Mouse (Mus musculus) liver, embryonic 15.5 days (tissue): Measurements from ENCODE around the gene Rarres2. TPM values are rescaled to one million over a fixed set of nuclear protein-coding genes. Genes with fewer than 3 reads are reported as not detected.

ENCODE experiments used
- ATAC-seq: fragments of 200-750 bp; cut with Nextera tagmentation; 2 replicates; pipeline ENCODE4 v1.8.0; 2017; ENCODE audit warnings: moderate number of reproducible peaks, mild to moderate bottlenecking, moderate library complexity; ENCODE audit not compliant: insufficient read depth
- H3K27ac ChIP-seq: fragments of 300-500 bp; sonication (generic); replicated peaks from 2 replicates; pipeline ENCODE4 v1.5.1; 2015; ENCODE audit warnings: mild to moderate bottlenecking, inconsistent platforms
- H3K27me3 ChIP-seq: fragments of 300-500 bp; sonication (generic); 2 replicates; pipeline ENCODE4 v1.6.1; 2015; ENCODE audit warnings: mild to moderate bottlenecking, inconsistent platforms
- H3K36me3 ChIP-seq: fragments of 300-500 bp; sonication (generic); replicated peaks from 2 replicates; pipeline ENCODE4 v1.6.1; 2015; ENCODE audit warnings: moderate library complexity, mild to moderate bottlenecking, inconsistent platforms
- H3K4me1 ChIP-seq: fragments of 300-500 bp; sonication (generic); replicated peaks from 2 replicates; pipeline ENCODE4 v1.6.1; 2015; ENCODE audit warnings: inconsistent platforms
- H3K4me2 ChIP-seq: fragments of 300-500 bp; sonication (generic); 2 replicates; pipeline ENCODE4 v1.6.1; 2015; ENCODE audit warnings: moderate library complexity, mild to moderate bottlenecking, inconsistent platforms
- H3K4me3 ChIP-seq: fragments of 300-500 bp; sonication (generic); replicated peaks from 2 replicates; pipeline ENCODE4 v1.5.1; 2015; ENCODE audit warnings: mild to moderate bottlenecking, inconsistent platforms
- H3K9ac ChIP-seq: fragments of 300-500 bp; sonication (generic); 2 replicates; pipeline ENCODE4 v1.6.1; 2015; ENCODE audit warnings: moderate library complexity, mild to moderate bottlenecking, inconsistent platforms
- H3K9me3 ChIP-seq: fragments of 300-500 bp; sonication (generic); replicated peaks from 2 replicates; pipeline ENCODE4 v1.6.1; 2016; ENCODE audit warnings: inconsistent platforms
- WGBS: fragments of 180-500 bp; shearing (Covaris S2); methylation state at CpG from one replicate; pipeline ENCODE4 v1.1.7; 2015; ENCODE audit warnings: mixed read lengths; ENCODE audit not compliant: insufficient replicate concordance; 5-methylcytosine and 5-hydroxymethylcytosine counted together
- polyA plus RNA-seq: library from polyadenylated mRNA; unstranded; fragments of >200 nt; fragmentation: Nextera tagmentation; extraction: Ambion mirVana; gene quantifications from 2 replicates; pipeline ENCODE4 v1.2.1, GENCODE M21; 2015

Gene Rarres2
- polyA plus RNA-seq, 1 experiment from 2014 or later, result 34.4 TPM

GRCm38 (mm10) chr6:48554280-48555103 lies 18.1 kb downstream of the Rarres2 start, which contains the start of gene Lrrc61:
Gene Lrrc61, plus strand, starts transcription at chr6:48554796.
- H3K27me3 ChIP-seq, result no peaks in the 10 kb centered on the region
- peak within 1 kb of the TSS; percentile 32; the same call in 1 of the 2 replicates for H3K9ac ChIP-seq
- peak within 1 kb of the TSS; percentile 58 for H3K4me3 ChIP-seq
- H3K4me1 ChIP-seq, result peaks cover 16% of the 10 kb centered on the region
- H3K36me3 ChIP-seq, result no peaks in the 10 kb centered on the region
- peak; percentile 87 for ATAC-seq
- under 1% methylated on average over 39 of the region's 39 CpGs for WGBS
- no peaks in the 10 kb centered on the region for H3K9me3 ChIP-seq
- peak within 1 kb of the TSS; percentile 71 for H3K4me2 ChIP-seq
- peak within 1 kb of the TSS; percentile 84 for H3K27ac ChIP-seq

GRCm38 (mm10) chr6:48553819-48554218 lies 18.8 kb downstream of the Rarres2 start:
- H3K4me3 ChIP-seq, result no peak overlapping the region

GRCm38 (mm10) chr6:48552918-48553317 lies 19.7 kb downstream of the Rarres2 start:
- Histone ChIP-seq H3K9ac (no peak overlapping the region), H3K4me1 (peaks cover 16% of the 10 kb centered on the region), H3K4me3 (no peak overlapping the region), H3K27ac (no peak overlapping the region), H3K27me3 (no peaks in the 10 kb centered on the region), H3K4me2 (no peak overlapping the region), H3K9me3 (no peaks in the 10 kb centered on the region), H3K36me3 (no peaks in the 10 kb centered on the region)
- WGBS, result 37% methylated on average over 4 of the region's 4 CpGs
- ATAC-seq, result no peak

More at GRCm38 (mm10) chr6:48553819-48554218, 18.8 kb downstream of the Rarres2 start:
- no peak overlapping the region for H3K9ac ChIP-seq
- H3K4me2 ChIP-seq, result peak overlapping the region; percentile 71
- no peak for ATAC-seq
- 69% methylated on average over 4 of the region's 4 CpGs for WGBS
- H3K27ac ChIP-seq, result no peak overlapping the region
- H3K27me3 ChIP-seq, result no peaks in the 10 kb centered on the region
- no peaks in the 10 kb centered on the region for H3K9me3 ChIP-seq
- H3K36me3 ChIP-seq, result no peaks in the 10 kb centered on the region
- peaks cover 16% of the 10 kb centered on the region for H3K4me1 ChIP-seq

GRCm38 (mm10) chr6:48548314-48548713 lies 24.3 kb downstream of the Rarres2 start:
- no peak overlapping the region for H3K4me3 ChIP-seq
- no peak overlapping the region for H3K9ac ChIP-seq
- no peaks in the 10 kb centered on the region for H3K36me3 ChIP-seq
- H3K4me2 ChIP-seq, result no peak overlapping the region
- WGBS, result 60% methylated on average over 6 of the region's 6 CpGs
- H3K4me1 ChIP-seq, result no peaks in the 10 kb centered on the region
- H3K9me3 ChIP-seq, result no peaks in the 10 kb centered on the region
- no peak overlapping the region for H3K27ac ChIP-seq
- ATAC-seq, result no peak
- no peaks in the 10 kb centered on the region for H3K27me3 ChIP-seq

GRCm38 (mm10) chr6:48546858-48547257 lies 25.7 kb downstream of the Rarres2 start:
- WGBS, result 53% methylated on average over 4 of the region's 4 CpGs
- Histone ChIP-seq H3K4me2 (no peak overlapping the region), H3K27me3 (no peaks in the 10 kb centered on the region), H3K9me3 (no peaks in the 10 kb centered on the region), H3K9ac (no peak overlapping the region), H3K27ac (no peak overlapping the region), H3K4me1 (no peaks in the 10 kb centered on the region), H3K4me3 (no peak overlapping the region), H3K36me3 (no peaks in the 10 kb centered on the region)
- ATAC-seq, result no peak

- H3K27ac ChIP-seq, result no peak overlapping the region
- no peaks in the 10 kb centered on the region for H3K4me1 ChIP-seq
- H3K36me3 ChIP-seq, result no peaks in the 10 kb centered on the region
- H3K9me3 ChIP-seq, result no peaks in the 10 kb centered on the region
- no peak for ATAC-seq
- H3K9ac ChIP-seq, result no peak overlapping the region
- H3K4me3 ChIP-seq, result no peak overlapping the region
- no peak overlapping the region for H3K4me2 ChIP-seq
- 13% methylated on average over 1 of the region's 1 CpGs for WGBS
- H3K27me3 ChIP-seq, result no peaks in the 10 kb centered on the region
Observed at GRCm38 (mm10) chr6:48546271-48546670, 26.3 kb downstream of the Rarres2 start.

- Histone ChIP-seq H3K27me3 (no peaks in the 10 kb centered on the region), H3K4me1 (no peaks in the 10 kb centered on the region), H3K36me3 (no peaks in the 10 kb centered on the region), H3K9me3 (no peaks in the 10 kb centered on the region), H3K4me2 (no peak overlapping the region), H3K9ac (no peak overlapping the region), H3K4me3 (no peak overlapping the region), H3K27ac (no peak overlapping the region)
- WGBS, result 55% methylated on average over 5 of the region's 5 CpGs
- ATAC-seq, result no peak
Observed at GRCm38 (mm10) chr6:48545251-48545650, 27.3 kb downstream of the Rarres2 start.

GRCm38 (mm10) chr6:48542631-48543030 lies 30.0 kb downstream of the Rarres2 start:
- Histone ChIP-seq H3K27me3 (0 out of 2 replicates have a peak, but pooled peaks cover 2% of the 10 kb centered on the region), H3K36me3 (no peaks in the 10 kb centered on the region), H3K27ac (no peak overlapping the region), H3K9me3 (no peaks in the 10 kb centered on the region), H3K9ac (no peak overlapping the region), H3K4me2 (no peak overlapping the region), H3K4me3 (no peak overlapping the region), H3K4me1 (no peaks in the 10 kb centered on the region)
- 49% methylated on average over 3 of the region's 3 CpGs for WGBS
- no peak for ATAC-seq

- Histone ChIP-seq H3K9ac (no peak overlapping the region), H3K4me2 (no peak overlapping the region), H3K4me1 (0 out of 2 replicates have a peak, but pooled peaks cover 4% of the 10 kb centered on the region), H3K9me3 (no peaks in the 10 kb centered on the region), H3K4me3 (no peak overlapping the region), H3K27me3 (0 out of 2 replicates have a peak, but pooled peaks cover 6% of the 10 kb centered on the region), H3K27ac (no peak overlapping the region), H3K36me3 (no peaks in the 10 kb centered on the region)
- WGBS, result 23% methylated on average over 7 of the region's 7 CpGs
- no peak for ATAC-seq
Observed at GRCm38 (mm10) chr6:48541560-48542450, 30.8 kb downstream of the Rarres2 start.

GRCm38 (mm10) chr6:48540721-48541120 lies 31.9 kb downstream of the Rarres2 start:
- H3K9ac ChIP-seq, result no peak overlapping the region
- ATAC-seq, result no peak
- H3K27me3 ChIP-seq, result 0 out of 2 replicates have a peak, but pooled peaks cover 6% of the 10 kb centered on the region
- WGBS, result 59% methylated on average over 3 of the region's 3 CpGs
- 0 out of 2 replicates have a peak, but pooled peaks cover 4% of the 10 kb centered on the region for H3K4me1 ChIP-seq
- no peak overlapping the region for H3K27ac ChIP-seq
- no peak overlapping the region for H3K4me3 ChIP-seq
- H3K4me2 ChIP-seq, result no peak overlapping the region
- no peaks in the 10 kb centered on the region for H3K9me3 ChIP-seq
- H3K36me3 ChIP-seq, result no peaks in the 10 kb centered on the region

- Histone ChIP-seq H3K4me1 (0 out of 2 replicates have a peak, but pooled peaks cover 4% of the 10 kb centered on the region), H3K4me3 (no peak overlapping the region), H3K36me3 (no peaks in the 10 kb centered on the region), H3K27ac (no peak overlapping the region), H3K9ac (no peak overlapping the region), H3K4me2 (no peak overlapping the region), H3K9me3 (no peaks in the 10 kb centered on the region), H3K27me3 (0 out of 2 replicates have a peak, but pooled peaks cover 6% of the 10 kb centered on the region)
- 60% methylated on average over 5 of the region's 5 CpGs for WGBS
- ATAC-seq, result no peak
Observed at GRCm38 (mm10) chr6:48539860-48540259, 32.7 kb downstream of the Rarres2 start.
